Mouse (Mus musculus) adrenal gland, postnatal 10 days (tissue): Measurements from ENCODE around the gene Ccdc40. TPM values are rescaled to one million over a fixed set of nuclear protein-coding genes. Genes with fewer than 3 reads are reported as not detected.
"Not testable (repeated sequence)": the region's sequence is repeated elsewhere in the genome, so short reads cannot be mapped to it uniquely, and the experiment has no call there.

Experiments used
- DNase-seq: peaks from one replicate; pipeline ENCODE4 v3.0.0; 2021; ENCODE audit warnings: mixed read lengths
- total RNA-seq, 2 experiments: library from RNA; stranded (reverse); gene quantifications; 2 replicates each; pipeline ENCODE4 v1.2.3; 2021

Ccdc40 gene
- total RNA-seq, 2 experiments from 2014 or later = 0.85 to 1.4 TPM

- no peak for DNase-seq
Observed at GRCm38 (mm10) chr11:119237007-119237406, 8.6 kb downstream of the Ccdc40 start.

DNA sequence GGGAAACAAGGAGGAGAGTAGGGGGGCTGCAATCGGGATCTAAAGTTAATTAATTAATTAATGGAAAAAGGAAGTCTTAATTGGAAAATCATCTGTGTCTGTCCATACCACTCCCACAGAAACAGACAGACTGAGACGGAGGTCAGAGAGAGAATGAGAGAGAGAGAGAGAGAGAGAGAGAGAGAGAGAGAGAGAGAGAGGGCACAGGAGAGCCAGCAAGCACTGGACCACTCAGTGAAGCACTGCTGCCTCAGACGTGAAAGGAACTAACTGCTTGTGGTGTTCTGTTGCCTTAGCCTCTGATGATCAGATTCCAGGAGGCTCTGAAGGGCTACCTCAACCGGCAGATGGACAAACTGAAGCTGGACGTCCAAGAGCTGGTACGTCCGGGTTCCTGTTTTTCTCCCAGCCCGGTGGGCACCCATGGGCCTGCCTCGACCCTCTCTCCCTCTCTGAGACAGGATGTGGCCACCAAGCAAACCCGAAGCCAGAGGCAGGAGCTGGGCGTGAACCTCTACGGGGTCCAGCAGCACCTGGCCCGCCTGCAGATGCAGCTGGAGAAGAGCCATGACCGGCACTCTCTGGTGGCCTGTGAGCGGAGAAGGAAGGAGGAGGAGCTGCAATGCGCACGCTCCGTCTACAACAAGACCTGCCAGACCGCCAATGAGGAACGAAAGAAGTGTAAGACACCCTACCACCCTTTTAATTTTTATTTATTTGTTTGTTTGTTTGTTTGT lies 9.4 kb downstream of the Ccdc40 start:
- DNase-seq = peak; percentile 43

GRCm38 (mm10) chr11:119238305-119238721 lies 9.9 kb downstream of the Ccdc40 start:
- peak; percentile 73 for DNase-seq

DNA sequence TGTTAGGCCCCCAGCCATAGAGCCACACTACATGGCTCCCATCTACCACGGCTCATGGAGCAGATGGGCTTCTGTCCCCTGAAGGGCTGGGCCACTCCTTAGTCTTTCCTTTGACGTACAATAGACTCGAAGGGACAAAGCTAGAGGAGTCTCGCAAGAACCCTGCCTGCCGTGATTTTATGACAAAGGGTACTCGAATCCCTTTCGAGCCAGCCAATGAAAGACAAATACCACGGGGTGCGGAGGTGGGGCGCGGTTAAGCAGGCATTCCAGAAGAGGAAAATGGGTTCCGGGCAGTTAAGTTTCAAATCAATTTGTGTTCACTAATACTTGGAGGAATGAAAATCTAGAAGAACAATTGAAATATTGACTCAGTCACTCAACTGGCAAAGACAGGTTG lies 11.1 kb downstream of the Ccdc40 start:
- DNase-seq = no peak

- not testable (repeated sequence) for DNase-seq
Observed at GRCm38 (mm10) chr11:119245543-119245942, 17.2 kb downstream of the Ccdc40 start.

DNA sequence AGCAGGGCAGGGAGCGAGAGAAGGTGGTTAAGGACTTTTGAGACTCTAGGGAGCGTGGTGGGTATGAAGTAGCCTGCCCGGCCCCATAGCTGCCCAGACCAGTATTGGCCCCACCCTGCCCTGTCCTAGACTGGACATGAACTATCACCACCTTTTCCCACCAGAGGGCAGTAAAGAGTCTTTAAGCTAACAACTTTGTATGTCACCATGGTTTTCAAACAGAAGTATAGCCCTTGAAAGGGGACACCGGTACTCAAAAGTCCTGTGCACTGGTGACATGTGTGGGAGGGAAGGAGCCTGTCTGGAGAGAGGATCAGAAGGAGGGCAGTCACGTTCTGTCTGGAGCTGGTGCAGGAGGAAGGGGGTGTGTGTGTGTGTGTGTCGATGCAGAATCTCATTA lies 20.6 kb downstream of the Ccdc40 start:
- peak; percentile 78 for DNase-seq

GRCm38 (mm10) chr11:119250998-119251397 lies 22.6 kb downstream of the Ccdc40 start:
- no peak for DNase-seq

DNA sequence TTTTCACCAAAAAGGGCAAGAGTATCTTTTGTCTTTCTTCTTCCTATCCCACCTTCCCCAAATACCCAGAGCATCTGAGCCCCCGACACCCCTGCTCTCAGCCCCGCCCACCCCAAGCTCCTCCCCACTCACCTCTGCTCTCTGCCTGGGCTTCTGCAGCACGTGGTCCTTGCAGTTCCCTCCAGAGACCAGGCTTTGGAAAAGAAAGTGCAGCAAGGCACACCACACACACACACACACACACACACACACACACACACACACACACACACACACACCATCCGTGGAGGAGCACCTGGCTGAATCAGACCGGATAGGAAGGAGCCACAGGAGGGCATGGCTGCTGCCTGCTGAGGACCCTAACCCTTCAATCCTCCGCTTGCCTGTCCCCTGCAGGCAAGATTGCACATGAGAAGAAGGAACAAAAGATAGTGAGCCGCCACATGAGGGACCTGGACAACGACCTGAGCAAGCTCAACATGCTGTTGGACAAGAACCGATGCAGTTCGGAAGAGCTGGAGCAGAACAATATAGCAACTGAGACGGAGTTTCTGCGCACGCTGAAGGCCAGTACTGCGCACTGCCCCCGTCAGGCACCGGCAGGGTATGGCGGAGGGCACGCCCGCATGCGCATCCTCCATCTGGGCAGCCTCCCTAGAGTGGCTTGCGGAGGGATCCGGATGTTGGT lies 24.6 kb downstream of the Ccdc40 start:
- DNase-seq = peak; percentile 64

DNA sequence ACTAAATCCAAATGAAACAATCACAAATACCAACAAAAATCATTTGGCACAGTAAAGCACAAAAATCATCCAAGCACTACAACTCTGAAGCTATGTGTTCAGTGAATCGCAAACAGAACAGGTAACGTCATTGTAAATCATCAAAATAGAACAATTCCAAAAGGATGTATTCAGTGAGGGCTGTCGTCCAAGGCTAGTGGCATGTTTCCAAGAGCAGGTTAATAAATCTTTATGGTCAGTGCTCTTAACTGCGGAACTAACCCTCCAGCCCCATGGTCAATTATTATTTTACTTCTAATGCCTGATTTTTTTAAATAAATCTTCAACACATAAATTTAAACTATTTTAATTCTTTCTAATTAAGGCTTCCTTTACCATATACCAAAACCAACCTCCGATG lies 28.2 kb downstream of the Ccdc40 start:
- DNase-seq = peak; percentile 23

DNA sequence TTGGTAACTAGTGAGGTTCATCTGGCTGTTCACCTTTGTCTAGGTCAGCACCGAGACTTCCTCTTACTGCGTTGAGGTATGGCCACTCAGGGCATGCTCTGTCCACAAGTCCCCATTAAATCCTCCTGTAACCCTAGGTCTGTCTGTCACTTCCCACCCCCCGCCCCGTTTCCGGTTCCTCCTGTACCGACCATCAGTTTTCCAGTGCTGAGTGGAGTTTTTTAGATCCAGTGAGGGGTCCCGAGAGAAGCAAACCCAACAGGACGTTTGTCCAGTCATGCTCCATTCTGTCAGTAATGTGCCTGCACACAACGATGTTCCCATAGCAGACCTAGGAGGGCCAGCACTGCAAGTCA lies 29.8 kb downstream of the Ccdc40 start:
- DNase-seq = no peak

DNA sequence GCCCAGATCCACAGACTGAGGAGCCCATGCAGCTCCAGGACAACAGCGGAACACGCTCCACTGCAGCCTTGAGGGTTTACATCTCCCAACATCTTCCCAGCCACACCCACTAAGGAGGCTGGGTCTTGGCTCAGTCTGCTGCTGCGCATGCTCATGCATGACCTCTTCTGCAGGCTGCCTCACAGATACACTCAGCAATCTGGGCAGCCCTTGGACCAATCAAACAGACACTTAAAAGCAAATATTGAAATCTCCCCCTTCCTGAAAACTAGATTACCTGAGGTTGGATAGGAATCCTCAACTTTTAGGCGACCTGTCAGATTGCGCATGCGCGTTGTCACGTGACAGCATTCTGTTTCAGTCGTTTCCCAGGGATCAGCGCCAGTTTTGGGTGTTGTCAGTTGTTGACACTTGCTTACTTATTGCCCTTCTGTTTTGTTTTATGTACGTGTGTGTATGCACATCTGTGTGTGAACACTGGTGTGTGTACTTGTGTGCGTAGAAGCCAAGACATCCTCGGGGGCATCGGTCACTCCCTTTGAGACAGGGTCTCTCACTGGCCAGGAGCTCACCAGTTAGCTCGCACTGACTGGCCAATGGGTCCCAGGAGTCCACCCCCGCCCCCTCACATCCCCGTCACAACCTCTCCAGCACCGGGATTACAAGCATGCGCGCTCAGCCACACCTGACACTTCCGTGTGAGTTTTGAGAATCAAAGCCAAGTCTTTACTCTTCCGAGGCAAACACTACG lies 30.4 kb downstream of the Ccdc40 start:
- DNase-seq = peak; percentile 75

GRCm38 (mm10) chr11:119259977-119260376 lies 31.6 kb downstream of the Ccdc40 start:
- no peak for DNase-seq

GRCm38 (mm10) chr11:119264413-119264812 lies 36.0 kb downstream of the Ccdc40 start:
- no peak for DNase-seq

DNA sequence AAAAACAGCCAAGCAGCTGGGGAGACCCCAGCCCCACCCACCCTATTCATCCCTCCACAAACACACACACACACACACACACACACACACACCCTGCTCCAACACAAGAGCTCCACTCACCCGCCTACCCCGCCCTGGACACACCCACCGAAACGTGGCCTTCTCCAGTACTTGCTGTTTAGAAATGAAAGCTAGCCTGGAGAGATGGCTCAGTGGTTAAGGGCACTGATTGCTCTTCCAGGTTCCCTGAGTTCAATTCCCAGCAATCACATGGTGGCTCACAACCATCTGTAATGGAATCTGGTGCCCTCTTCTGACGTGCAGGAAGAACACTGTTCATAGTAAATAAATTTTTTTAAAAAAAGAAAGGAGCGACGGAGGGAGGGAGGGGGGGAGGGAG lies 37.4 kb downstream of the Ccdc40 start:
- no peak for DNase-seq

- peak; percentile 62 for DNase-seq
Observed at GRCm38 (mm10) chr11:119267241-119267674, 38.9 kb downstream of the Ccdc40 start.

GRCm38 (mm10) chr11:119267768-119268556 lies 39.6 kb downstream of the Ccdc40 start, which contains the start of gene Gaa:
Gene Gaa, plus strand, starts transcription at chr11:119267887.
- peak; percentile 98 for DNase-seq

- DNase-seq = no peak
Observed at GRCm38 (mm10) chr11:119268557-119269195, 40.3 kb downstream of the Ccdc40 start.

DNA sequence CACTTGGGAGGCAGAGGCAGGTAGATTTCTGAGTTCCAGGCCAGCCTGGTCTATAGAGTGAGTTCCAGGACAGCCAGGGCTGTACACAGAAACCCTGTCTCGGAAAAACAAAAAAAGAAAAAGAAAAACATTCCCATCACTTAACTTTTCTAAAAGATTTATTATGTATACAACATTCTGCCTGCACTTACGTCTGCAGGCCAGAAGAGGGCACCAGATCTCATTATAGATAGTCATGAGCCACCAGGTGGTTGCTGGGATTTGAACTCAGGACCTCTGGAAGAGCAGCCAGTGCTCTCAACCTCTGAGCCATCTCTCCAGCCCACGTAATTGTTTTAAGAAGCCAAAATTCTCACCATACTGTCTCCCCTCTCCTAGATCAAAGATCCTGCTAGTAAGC lies 44.1 kb downstream of the Ccdc40 start:
- not testable (repeated sequence) for DNase-seq

DNA sequence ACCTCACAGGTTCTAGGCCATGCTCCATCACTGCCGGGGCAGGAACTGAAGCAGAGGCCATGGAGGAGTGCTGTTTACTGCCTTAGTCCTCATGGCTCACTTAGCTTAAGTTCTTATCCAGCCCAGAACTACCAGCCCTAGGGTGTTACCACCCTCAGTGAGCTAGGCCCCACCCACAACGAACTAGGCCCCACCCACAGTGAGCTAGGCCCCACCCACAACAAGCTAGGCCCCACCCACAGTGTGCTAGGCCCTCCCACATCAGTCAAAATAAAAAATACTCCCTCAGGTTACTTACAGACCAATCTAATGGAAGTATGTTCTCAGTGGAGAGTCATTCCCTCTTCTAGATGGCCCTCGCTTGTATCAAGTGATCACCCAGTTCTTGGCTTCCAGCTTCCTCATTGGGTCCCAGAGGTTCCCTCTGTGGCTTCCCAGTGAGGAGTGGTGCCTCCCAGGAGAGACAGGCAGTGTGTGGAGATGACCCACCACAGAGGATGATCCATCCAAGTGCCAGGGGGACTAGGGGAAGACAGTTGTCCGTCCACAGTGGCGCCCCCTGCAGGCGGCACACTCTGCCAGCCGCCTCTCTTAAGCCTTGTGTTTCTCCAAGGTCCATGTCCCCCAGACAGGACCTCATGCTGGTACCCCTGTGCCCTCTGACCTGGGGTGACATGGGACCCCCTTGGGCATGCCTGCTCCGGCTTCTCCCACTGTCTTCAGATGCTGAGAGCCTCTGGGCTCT lies 45.0 kb downstream of the Ccdc40 start:
- DNase-seq = no peak

- no peak for DNase-seq
Observed at GRCm38 (mm10) chr11:119281030-119281429, 52.7 kb downstream of the Ccdc40 start.
